Mouse (Mus musculus) gastrocnemius, postnatal 36 days (tissue): ENCODE data around the gene Shroom3. TPM values are rescaled to one million over a fixed set of nuclear protein-coding genes. Genes with fewer than 3 reads are reported as not detected.

Experiments
- DNase-seq, 2 experiments: peaks; one replicate each; pipeline ENCODE4 v3.0.0; 2022
- intact Hi-C: fragments of 180-260 bp; cut with DNase I; formaldehyde crosslinking; loops from one replicate; pipeline ENCODE4 v1.15.1; 2025
- total RNA-seq, 2 experiments: library from RNA; stranded (reverse); gene quantifications; 2 replicates each; pipeline ENCODE4 v1.2.3; 2021

Gene Shroom3
- total RNA-seq, 2 experiments from 2014 or later = 0.43 to 0.54 TPM

DNA sequence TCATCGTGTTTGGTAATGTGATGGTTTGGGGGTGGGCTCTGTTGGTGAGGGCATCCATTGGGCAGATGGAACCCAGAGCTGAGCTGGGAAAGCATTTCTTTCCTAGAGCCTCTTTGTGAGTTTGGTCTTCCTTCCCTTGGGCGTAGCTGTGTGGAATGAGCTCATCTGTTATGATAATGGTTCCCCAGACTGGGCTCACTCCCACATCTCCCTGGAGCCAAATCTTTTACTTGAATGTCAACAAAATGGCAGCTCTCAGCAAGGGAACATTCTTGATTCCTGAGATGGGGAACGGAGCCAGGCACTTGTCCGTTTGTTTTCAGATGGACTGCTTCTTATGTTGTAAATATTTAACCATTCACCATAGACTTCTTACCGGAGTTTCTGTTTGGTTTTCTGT lies 158.2 kb downstream of the Shroom3 start:
- DNase-seq = no peak
- intact Hi-C loops = no loop called here

DNA sequence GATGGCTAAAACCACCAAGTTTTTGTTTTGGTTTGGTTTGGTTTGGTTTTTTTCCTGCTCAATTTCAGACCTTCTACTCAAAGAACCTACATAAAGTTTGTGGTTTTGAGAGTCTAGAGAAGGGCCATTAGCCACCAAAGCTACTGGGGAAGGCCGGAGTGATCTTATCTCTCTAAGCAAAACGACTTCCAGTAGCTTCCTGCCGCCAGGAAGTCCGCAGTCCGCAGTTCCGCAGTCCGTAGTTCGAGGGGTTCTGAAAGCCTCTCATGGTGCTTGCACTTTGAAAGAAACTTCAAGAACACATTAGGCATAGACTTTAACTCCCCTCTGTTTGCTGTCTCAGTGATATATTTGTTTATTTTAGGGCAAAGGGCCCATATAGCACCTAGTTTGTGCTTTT lies 159.2 kb downstream of the Shroom3 start:
- intact Hi-C loops = no loop called here
- no peak for DNase-seq

- DNase-seq = no peak
- intact Hi-C loops = no loop called here
Observed at GRCm38 (mm10) chr5:92842881-92843280, 159.6 kb downstream of the Shroom3 start.

DNA sequence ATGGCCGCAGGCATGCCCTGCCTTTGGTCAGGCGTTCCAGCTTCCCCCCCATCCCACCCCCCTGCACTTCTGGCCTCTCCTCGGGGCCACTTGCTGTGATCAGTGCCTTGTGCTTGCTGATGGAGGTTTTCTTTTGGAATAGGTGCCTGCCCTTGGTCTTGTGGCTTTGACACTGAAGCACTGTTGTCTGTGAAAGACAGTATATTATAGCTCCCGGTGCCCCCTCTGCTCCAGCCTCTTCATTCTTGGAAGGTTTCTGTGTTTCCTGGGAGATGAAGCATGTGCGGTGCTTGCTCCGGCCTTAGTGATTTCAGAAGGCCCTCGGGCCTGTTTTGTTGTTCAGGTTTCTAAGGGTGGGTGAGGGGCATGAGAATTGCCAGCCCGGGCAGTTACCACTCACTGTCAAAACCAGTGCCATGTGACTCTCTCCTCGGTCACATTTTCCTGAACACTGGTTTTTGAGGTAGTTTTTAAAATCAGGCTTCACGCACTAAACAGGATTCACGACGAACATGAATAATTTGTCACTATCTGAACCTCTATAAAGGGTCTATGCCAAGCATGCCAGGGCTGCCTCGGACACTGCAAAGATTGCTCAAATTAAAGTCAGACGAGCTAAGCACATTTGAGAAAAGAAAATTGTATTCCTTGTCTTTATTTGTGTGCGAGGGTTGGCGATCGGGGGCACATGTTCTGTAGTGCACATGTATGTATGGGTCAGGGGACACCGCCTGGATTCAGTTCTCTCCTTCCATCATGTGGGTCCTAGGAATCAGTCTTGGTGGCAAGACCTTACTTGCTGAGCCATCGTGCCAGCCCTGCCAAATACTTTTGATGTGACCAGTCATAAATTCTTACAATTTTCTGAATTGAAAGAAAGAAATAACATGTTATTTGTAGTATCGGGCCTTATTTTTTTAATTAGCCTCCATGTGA lies 160.9 kb downstream of the Shroom3 start:
- intact Hi-C loops = no loop called here
- DNase-seq = no peak

DNA sequence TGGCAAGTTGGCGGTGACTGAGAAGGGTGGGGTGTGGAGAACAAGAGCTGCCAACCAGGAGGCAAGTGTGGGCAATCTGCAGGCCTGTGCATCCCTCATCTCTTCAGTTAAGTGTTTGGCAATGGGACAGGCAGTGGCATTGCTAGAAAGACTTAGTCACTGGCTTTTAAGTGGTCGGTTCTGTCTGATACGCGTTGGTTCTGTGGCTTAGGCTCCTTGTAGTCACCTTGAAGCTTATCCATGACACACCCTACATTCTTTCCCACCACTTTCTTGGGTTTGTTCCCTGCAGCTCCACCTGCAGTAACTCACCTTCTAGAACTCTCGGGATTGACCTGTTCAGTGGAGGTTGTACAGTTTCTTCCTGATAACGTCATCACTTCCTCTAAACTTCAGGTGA lies 166.5 kb downstream of the Shroom3 start:
- no peak for DNase-seq
- intact Hi-C loops = no loop called here

GRCm38 (mm10) chr5:92850925-92851324 lies 167.7 kb downstream of the Shroom3 start:
- intact Hi-C loops = no loop called here
- DNase-seq = no peak

DNA sequence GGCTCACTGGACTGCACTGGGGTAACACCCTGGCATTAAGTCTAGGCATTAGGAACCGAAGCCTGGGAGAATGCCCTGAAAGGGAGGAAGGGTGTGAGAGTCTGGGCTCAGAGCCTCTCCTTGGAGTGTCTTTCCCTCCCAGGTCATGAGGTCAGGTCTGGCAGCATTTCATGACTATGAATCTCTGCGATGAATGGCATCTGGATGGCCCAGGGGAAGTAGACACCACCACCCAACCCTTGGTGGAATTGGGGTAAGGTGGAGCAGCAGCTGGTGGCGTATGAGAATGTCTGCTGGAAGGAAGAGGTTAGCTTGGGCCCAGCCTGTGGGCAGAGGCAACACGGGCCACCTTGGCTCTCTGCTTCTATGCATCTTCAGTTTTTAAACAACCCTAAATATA lies 171.7 kb downstream of the Shroom3 start:
- intact Hi-C loops = no loop called here
- peak; percentile 30 to 35 for DNase-seq

GRCm38 (mm10) chr5:92856346-92856745 lies 173.1 kb downstream of the Shroom3 start:
- DNase-seq = peak; percentile 17 to 44
- intact Hi-C loops = no loop called here

DNA sequence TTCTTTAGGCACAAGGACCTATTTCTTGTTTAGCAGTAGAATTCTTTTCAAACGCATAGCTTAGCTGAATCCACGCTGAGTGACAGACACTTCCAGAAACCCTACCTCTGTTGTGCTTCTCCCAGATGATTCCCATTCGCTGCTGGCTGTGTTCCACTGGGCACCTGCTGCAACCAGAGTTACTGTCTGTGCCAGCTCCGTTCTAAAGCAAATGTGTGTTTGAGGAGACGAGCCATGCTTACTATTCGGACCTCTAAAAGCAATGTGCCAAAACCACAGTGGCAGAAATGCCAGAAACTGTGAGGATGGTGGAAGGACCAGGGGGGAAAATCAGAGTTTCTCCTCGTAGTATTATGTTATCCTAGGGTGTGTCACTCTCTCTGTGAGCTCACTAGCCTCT lies 173.9 kb downstream of the Shroom3 start:
- intact Hi-C loops = no loop called here

DNA sequence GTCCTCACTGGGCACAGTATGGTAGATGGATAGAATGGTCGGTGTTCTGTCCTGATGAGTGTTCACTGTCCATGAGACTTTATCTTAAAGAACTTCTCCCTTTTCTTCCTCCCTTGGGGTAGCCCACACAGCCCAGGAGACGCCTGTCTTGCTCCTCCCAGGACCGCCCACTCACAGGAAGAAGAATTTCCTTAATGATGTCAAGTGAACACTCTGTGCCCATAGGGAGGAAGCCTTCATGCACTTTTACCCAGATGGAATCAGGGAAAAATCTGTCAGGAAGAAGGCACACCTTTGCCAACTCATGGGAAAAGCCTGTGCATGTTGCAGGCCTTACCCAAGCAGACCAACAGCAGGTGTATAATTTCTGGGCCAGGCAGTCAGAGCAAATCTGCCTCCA lies 174.9 kb downstream of the Shroom3 start:
- no peak for DNase-seq
- intact Hi-C loops = loop anchor here (2.0 kb wide), 1 partner anchor 73 kb away; no protein-coding TSS in a partner anchor

More for the DNA sequence above, 173.9 kb downstream of the Shroom3 start:
- DNase-seq = no peak

- intact Hi-C loops = loop anchor here (2.0 kb wide), 1 partner anchor 74 kb away; no protein-coding TSS in a partner anchor
- DNase-seq = no peak
Observed at GRCm38 (mm10) chr5:92858576-92858975, 175.3 kb downstream of the Shroom3 start.

DNA sequence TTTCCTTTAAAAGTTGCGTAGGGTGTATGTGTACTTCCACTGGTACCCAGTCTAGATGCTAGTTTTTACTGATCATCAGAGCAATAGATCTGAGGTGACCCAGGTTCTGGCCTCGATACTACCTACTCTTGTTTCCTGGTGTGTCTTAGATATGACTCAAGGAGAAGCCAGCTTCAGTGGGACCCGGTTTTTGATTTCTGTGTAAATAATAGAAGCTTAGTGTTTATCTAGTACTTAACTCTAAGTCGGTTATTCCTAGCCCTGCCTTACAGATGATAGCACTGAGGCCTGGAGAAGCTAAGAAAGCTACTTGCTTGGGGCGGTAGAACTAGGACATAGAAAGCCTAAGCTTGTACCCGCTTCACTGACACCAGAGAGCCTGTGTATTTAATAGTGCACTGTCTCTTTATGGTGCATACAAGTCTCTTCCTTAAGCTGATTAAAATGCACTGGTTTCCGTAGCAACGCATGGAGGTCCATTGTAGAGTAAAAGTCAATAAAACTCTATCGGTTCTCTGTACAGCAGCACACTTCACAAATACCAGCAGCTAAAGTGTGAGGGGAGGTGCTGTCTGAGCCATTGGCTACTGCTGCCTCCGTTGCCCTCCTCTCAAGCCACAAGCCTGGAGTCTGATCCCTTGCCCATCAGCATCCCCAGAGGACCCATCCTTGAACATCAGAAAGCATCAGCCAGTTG lies 178.3 kb downstream of the Shroom3 start:
- DNase-seq = no peak
- intact Hi-C loops = no loop called here

DNA sequence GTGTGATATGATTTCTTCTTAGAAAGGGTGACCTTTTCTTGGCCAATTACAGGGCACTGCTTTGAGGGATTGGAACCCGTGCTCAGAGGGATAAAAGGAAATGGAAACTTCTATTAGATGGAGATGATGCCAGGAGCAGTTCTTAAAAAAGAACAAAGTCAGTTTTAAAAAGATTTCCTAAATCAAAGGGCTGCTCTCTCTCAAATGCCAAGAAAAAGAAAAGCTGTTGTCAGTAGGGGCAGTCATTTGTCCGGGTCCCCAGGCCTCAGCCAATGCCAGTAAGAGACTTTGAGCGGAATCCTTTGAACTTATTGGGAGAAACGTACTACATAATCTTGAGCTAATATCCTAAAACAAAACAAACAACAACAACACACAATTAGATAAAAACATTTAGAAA lies 181.9 kb downstream of the Shroom3 start:
- no peak for DNase-seq
- intact Hi-C loops = no loop called here

DNA sequence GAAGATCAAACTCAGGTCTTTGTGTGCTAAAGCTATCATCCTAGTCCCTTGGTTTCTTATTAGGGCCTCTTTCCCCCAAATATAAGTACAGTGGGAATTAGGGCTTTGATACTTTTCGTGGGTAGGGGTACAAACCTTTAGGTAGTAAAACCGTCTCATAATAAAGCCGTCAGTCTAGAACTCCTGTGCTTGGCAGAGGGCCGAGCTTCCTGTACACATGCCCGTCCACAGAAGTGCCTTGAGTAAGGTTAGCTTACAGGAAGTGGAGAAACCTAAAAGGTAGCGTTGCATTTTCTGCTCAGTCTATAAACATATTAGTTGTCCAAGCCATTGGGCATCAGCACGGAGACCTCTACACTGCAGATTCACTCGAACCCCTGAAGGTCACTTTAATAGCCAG lies 183.3 kb downstream of the Shroom3 start:
- DNase-seq = no peak
- intact Hi-C loops = no loop called here

- intact Hi-C loops = no loop called here
- no peak for DNase-seq
Observed at GRCm38 (mm10) chr5:92867253-92867652, 184.0 kb downstream of the Shroom3 start.

DNA sequence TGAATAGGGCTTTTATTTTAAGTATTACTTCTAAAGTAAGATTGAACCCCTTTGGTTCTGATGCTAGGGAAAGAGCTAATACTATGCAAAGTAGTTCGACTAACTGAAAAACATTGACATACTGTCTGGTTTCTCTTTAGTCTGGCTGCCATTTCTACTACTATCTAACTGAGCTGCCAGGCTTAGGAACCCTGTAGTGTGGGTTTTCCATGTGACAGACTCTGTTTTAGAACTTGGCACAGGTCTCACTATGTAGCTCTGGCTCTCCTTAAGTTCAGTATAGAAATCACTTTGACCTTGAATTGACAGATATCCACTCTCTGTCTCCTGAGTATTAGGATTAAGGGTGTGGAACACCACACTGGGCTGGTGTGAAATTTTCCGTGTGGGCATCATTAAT lies 185.0 kb downstream of the Shroom3 start:
- DNase-seq = no peak
- intact Hi-C loops = no loop called here

- no peak for DNase-seq
- intact Hi-C loops = no loop called here
Observed at GRCm38 (mm10) chr5:92871048-92871447, 187.8 kb downstream of the Shroom3 start.

GRCm38 (mm10) chr5:92872182-92872581 lies 188.9 kb downstream of the Shroom3 start:
- intact Hi-C loops = no loop called here
- no peak for DNase-seq

DNA sequence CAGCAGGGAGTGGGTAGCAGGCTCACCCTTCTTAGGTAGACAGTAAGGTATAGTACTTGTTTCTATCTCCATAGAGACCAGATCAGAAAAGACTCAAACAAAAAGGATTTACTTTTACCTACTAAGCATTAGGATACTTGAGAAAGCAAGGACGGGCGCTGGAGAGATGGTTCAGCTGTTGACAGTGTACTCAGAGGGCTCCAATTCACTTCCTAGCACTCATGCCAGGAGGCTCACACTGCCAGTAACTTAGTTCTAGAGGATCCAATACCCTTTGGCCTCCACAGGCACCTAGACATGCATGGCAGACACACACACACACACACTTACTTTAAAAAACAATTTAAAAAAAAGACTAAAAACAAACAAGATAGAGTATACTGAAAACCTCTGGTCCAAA lies 189.8 kb downstream of the Shroom3 start:
- DNase-seq = no peak
- intact Hi-C loops = no loop called here

- DNase-seq = no peak
- intact Hi-C loops = no loop called here
Observed at GRCm38 (mm10) chr5:92873518-92873917, 190.3 kb downstream of the Shroom3 start.

GRCm38 (mm10) chr5:92875836-92876235 lies 192.6 kb downstream of the Shroom3 start:
- DNase-seq = peak in 1 of 2 experiments; percentile 20
- intact Hi-C loops = no loop called here

DNA sequence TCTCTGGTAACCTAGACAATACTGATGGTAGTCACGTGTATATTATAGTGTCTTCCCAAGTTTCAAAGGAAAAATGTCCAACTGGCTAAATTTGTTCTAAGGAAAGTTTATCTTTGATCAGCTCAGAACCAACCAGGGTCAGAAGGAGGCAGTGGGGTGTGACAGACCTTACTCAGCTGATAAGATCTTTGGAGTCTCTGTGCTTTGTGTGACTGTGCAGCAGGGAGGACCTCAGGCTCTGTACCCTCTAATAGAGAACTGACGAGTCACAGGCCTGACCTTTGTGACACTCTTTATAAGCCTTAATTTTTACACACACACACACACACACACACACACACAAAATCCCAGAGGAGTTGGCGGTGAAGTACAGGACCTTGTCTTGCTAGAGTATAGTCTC lies 193.9 kb downstream of the Shroom3 start:
- intact Hi-C loops = no loop called here

More for the DNA sequence above, 193.9 kb downstream of the Shroom3 start:
- DNase-seq = no peak
